Mouse (Mus musculus) hindbrain, embryonic 16.5 days (tissue): Measurements from ENCODE around the gene Usp42. TPM values are rescaled to one million over a fixed set of nuclear protein-coding genes. Genes with fewer than 3 reads are reported as not detected.

Source experiments
- ATAC-seq: fragments of 200-750 bp; cut with Nextera tagmentation; 2 replicates; pipeline ENCODE4 v1.8.0; 2017; ENCODE audit warnings: moderate TSS enrichment, moderate library complexity
- H3K27ac ChIP-seq: fragments of 300-500 bp; sonication (generic); 2 replicates; pipeline ENCODE4 v1.5.1; 2014; ENCODE audit warnings: low read depth, mild to moderate bottlenecking, control low read depth, low read length, moderate library complexity
- H3K27me3 ChIP-seq: fragments of 300-500 bp; sonication (generic); replicated peaks from 2 replicates; pipeline ENCODE4 v1.6.1; 2014; ENCODE audit warnings: low read length; ENCODE audit not compliant: control insufficient read depth, insufficient read depth
- H3K36me3 ChIP-seq: fragments of 300-500 bp; sonication (generic); 2 replicates; pipeline ENCODE4 v1.6.1; 2014; ENCODE audit warnings: mild to moderate bottlenecking, low read length, moderate library complexity, mixed read lengths; ENCODE audit not compliant: control insufficient read depth, insufficient read depth
- H3K4me1 ChIP-seq: fragments of 300-500 bp; sonication (generic); 2 replicates; pipeline ENCODE4 v1.6.1; 2014; ENCODE audit warnings: low read depth, low read length; ENCODE audit not compliant: control insufficient read depth, insufficient read depth
- H3K4me2 ChIP-seq: fragments of 300-500 bp; sonication (generic); 2 replicates; pipeline ENCODE4 v1.6.1; 2014; ENCODE audit warnings: mild to moderate bottlenecking, low read length, control low read depth, moderate library complexity
- H3K4me3 ChIP-seq: fragments of 300-500 bp; sonication (generic); 2 replicates; pipeline ENCODE4 v1.5.1; 2014; ENCODE audit warnings: mild to moderate bottlenecking, low read length, control low read depth, moderate library complexity
- H3K9ac ChIP-seq: fragments of 300-500 bp; sonication (generic); 2 replicates; pipeline ENCODE4 v1.6.1; 2014; ENCODE audit warnings: low read depth, mild to moderate bottlenecking, control low read depth, low read length, moderate library complexity
- H3K9me3 ChIP-seq: fragments of 300-500 bp; sonication (generic); 2 replicates; pipeline ENCODE4 v1.6.1; 2014; ENCODE audit warnings: mild to moderate bottlenecking, low read length, moderate library complexity; ENCODE audit not compliant: control insufficient read depth
- WGBS: fragments of 180-500 bp; shearing (Covaris S2); extraction: QIAGEN DNeasy Blood & Tissue Kit; methylation state at CpG from one replicate; pipeline ENCODE4 v1.1.7; 2014; 5-methylcytosine and 5-hydroxymethylcytosine counted together
- polyA plus RNA-seq: library from polyadenylated mRNA; unstranded; fragments of >200 nt; fragmentation: Nextera tagmentation; extraction: Ambion mirVana; gene quantifications from 2 replicates; pipeline ENCODE4 v1.2.1, GENCODE M21; 2015

Usp42 gene
- polyA plus RNA-seq, 1 experiment from 2014 or later, result 21.8 TPM

DNA sequence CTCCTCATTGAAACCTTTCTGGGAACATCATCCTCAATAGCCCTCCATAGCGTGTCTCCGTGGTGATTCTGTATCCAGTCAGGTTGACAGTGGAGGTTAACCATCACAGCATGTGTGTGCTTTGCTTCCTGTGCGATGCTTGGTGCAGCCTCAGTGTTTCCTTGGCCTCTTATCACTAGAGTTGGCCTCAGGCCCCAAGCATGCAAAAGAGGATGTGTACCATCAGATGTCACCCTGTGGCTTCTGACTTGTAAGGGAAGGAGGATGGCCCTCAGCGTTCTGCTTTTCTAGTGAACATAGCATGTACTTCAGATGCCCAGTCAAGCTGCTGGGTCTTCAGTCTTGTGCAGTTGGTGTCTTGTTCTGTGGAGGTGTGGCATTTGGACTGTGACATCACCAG lies 33.6 kb downstream of the Usp42 start:
- H3K9me3 ChIP-seq, result no peaks in the 10 kb centered on the region
- peaks cover 16% of the 10 kb centered on the region for H3K36me3 ChIP-seq
- H3K4me3 ChIP-seq, result no peak overlapping the region
- no peak overlapping the region for H3K4me2 ChIP-seq
- no peak overlapping the region for H3K9ac ChIP-seq
- 95% methylated on average over 4 of the region's 4 CpGs for WGBS
- H3K4me1 ChIP-seq, result no peaks in the 10 kb centered on the region
- H3K27me3 ChIP-seq, result no peaks in the 10 kb centered on the region
- ATAC-seq, result no peak
- no peak overlapping the region for H3K27ac ChIP-seq

DNA sequence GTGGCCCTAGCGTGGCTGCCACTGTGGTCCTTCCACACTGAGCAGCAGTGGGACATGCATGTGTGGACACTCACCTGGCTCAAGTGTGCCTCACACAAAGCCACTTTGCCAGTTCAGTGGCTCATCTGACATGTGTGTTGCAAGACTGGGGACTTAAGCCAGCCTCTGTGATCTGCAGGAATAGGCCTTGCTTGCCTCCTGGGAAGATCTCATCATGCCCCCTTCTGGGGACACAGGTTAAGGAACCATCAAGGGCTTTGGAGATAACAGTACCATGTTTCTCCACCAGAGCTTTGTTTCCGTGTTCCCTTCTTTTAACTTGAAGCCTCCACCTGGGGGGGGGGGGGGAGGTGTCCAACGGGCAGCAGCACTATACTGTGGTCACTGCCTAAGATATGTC lies 35.8 kb downstream of the Usp42 start:
- WGBS, result 61% methylated on average over 3 of the region's 3 CpGs

DNA sequence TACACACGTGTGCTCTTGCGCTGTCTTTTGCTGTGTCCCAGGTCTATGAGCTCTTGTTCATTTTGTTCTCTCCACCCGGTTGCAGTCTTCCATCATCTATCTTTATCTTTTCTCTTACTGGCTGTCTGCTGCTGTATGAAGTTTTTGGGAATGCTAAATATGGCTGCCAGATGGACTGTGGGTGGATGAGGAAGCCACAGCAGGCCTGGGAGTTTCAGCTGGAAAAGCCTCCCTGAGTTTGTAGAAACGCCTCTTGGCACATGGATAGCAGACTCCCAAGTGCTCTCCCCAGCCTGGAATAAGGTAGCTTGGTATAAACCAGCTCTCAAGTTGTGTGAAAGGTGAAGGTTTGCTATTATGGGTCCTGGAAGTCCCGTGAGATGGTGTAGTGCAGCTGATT lies 41.2 kb downstream of the Usp42 start:
- WGBS, result 96% methylated on average over 5 of the region's 5 CpGs
- H3K36me3 ChIP-seq, result peaks cover 8% of the 10 kb centered on the region

More for the DNA sequence above, 35.8 kb downstream of the Usp42 start:
- H3K4me3 ChIP-seq, result no peak overlapping the region
- H3K36me3 ChIP-seq, result peaks cover 7% of the 10 kb centered on the region; the same call in 1 of the 2 replicates
- H3K4me2 ChIP-seq, result no peak overlapping the region
- H3K9me3 ChIP-seq, result no peaks in the 10 kb centered on the region
- no peak overlapping the region for H3K27ac ChIP-seq
- no peak overlapping the region for H3K9ac ChIP-seq
- ATAC-seq, result no peak
- H3K27me3 ChIP-seq, result no peaks in the 10 kb centered on the region
- H3K4me1 ChIP-seq, result no peaks in the 10 kb centered on the region

DNA sequence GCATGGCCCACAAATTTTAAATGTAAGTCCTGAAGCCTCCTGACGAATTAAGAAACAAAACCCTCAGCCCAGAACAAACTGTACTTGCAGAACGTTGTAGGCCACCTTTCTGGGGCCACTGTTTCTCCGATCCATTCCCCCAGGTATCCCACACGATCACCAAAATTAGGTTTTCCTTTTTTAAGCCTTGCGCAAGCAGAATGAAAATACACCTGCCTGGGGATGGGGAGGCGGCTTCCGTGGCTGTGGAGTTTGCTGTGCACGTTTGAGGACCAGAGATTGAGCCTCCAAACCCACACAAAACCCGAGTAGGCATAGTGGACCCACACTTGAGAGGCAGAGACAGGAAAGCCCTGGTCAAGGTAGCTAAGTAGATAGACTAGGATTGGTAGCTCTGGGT lies 41.7 kb downstream of the Usp42 start:
- WGBS, result 93% methylated on average over 9 of the region's 9 CpGs

More for the DNA sequence above, 41.2 kb downstream of the Usp42 start:
- ATAC-seq, result no peak
- Histone ChIP-seq H3K4me3 (no peak overlapping the region), H3K4me1 (no peaks in the 10 kb centered on the region), H3K4me2 (no peak overlapping the region), H3K27ac (no peak overlapping the region), H3K9me3 (no peaks in the 10 kb centered on the region), H3K9ac (no peak overlapping the region), H3K27me3 (no peaks in the 10 kb centered on the region)

DNA sequence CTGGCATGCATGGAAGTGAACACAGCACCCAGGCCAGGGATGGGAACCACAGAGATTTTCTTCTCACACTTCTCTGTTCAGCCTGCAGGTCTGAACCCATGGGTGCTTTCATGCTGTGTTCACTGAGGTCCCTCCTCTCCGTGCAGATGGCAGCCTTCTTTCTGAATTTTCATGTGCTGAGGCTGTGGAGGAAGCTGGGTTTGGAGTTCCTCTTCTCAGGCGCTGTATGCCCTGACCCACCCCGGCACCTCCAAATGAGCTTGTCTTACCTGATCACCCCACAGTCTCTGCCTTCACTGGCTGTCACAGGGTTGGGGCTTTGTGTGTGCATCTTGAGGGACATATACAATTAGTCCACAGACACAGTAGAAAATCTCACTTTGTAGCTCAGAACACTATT lies 44.5 kb downstream of the Usp42 start:
- Histone ChIP-seq H3K27ac (no peak overlapping the region), H3K36me3 (peaks cover 3% of the 10 kb centered on the region)
- WGBS, result 85% methylated on average over 3 of the region's 3 CpGs

More for the DNA sequence above, 41.7 kb downstream of the Usp42 start:
- no peak overlapping the region for H3K9ac ChIP-seq
- peaks cover 8% of the 10 kb centered on the region for H3K36me3 ChIP-seq
- H3K4me2 ChIP-seq, result no peak overlapping the region
- H3K4me3 ChIP-seq, result no peak overlapping the region
- H3K27me3 ChIP-seq, result no peaks in the 10 kb centered on the region
- no peak for ATAC-seq
- no peak overlapping the region for H3K27ac ChIP-seq
- no peaks in the 10 kb centered on the region for H3K9me3 ChIP-seq
- H3K4me1 ChIP-seq, result no peaks in the 10 kb centered on the region

DNA sequence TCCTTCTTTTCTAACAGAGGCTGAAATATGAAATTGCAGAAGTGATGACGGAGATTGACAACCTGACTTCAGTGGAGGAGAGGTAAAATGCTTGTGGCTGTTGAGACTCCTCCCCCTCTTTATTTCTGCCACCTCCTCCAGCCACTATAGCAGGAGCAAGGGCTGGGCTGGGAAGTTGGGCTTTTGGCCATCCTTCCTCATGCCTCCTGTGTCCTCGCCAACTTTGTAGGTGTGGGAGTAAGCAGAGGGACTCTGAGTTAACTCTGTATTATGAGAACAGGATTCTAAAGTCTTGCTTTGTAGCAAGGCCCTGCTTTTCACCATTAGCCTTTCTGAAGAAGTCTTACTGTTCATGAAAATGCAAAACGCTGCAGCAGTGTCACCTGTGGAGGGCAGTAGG lies 45.6 kb downstream of the Usp42 start:
- H3K9ac ChIP-seq, result no peak overlapping the region
- ATAC-seq, result no peak
- H3K27me3 ChIP-seq, result no peaks in the 10 kb centered on the region
- no peak overlapping the region for H3K27ac ChIP-seq
- no peak overlapping the region for H3K4me3 ChIP-seq
- H3K9me3 ChIP-seq, result no peaks in the 10 kb centered on the region
- 96% methylated on average over 3 of the region's 3 CpGs for WGBS
- H3K4me1 ChIP-seq, result no peaks in the 10 kb centered on the region
- peaks cover 3% of the 10 kb centered on the region for H3K36me3 ChIP-seq
- no peak overlapping the region for H3K4me2 ChIP-seq

More for the DNA sequence above, 44.5 kb downstream of the Usp42 start:
- Histone ChIP-seq H3K9me3 (no peaks in the 10 kb centered on the region), H3K4me1 (no peaks in the 10 kb centered on the region), H3K9ac (no peak overlapping the region), H3K27me3 (no peaks in the 10 kb centered on the region), H3K4me3 (no peak overlapping the region), H3K4me2 (no peak overlapping the region)
- ATAC-seq, result no peak

DNA sequence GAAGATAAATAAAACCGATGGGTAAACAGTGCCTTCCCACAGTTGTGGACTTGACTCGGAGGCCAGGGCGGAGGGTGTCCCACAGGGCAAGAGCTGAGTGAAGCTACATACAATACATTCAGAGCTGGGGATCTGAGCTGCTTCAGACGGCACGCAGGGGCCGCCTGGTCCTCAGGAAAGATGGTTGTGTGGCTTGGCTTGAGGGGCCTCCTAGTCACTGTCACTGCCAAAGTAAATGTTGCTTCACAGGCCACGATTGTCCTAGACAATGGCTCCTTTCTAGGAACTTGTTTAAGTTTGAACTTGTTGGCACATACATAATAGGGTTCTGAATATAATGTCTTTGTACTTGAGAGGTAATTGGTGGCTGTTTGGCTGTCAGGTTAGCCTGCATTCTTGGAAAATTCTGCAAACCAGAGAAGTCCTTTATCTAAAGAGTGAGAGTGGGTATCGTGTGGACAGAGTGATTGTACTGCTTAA lies 47.1 kb downstream of the Usp42 start:
- 73% methylated on average over 8 of the region's 8 CpGs for WGBS
- Histone ChIP-seq H3K4me1 (no peaks in the 10 kb centered on the region), H3K27me3 (no peaks in the 10 kb centered on the region), H3K4me3 (no peak overlapping the region), H3K9me3 (no peaks in the 10 kb centered on the region), H3K27ac (no peak overlapping the region), H3K36me3 (peaks cover 3% of the 10 kb centered on the region), H3K9ac (no peak overlapping the region), H3K4me2 (no peak overlapping the region)
- ATAC-seq, result no peak

DNA sequence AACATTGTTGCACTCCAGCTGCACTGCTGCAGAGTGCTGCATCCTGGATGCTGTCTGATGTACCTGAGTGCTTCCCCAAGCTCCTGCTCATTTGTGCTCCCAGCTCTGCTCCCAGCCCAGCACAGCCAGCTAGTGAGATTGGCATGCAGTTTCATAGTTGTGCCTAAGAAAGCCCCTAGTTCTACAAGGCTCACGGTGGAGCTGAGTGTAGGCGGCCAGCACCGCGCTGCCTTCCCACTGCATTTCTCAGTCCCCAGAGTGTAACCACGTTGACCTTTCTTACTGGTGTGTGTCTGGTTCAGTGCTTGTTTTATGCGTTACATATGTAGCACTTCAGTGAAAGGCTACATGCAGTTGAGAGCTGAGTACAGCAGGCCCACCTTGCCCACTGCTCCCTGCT lies 48.4 kb downstream of the Usp42 start:
- H3K9me3 ChIP-seq, result no peaks in the 10 kb centered on the region
- no peak overlapping the region for H3K9ac ChIP-seq
- H3K4me1 ChIP-seq, result no peaks in the 10 kb centered on the region
- no peak overlapping the region for H3K4me3 ChIP-seq
- no peak for ATAC-seq
- H3K36me3 ChIP-seq, result peaks cover 3% of the 10 kb centered on the region
- H3K27me3 ChIP-seq, result no peaks in the 10 kb centered on the region
- H3K4me2 ChIP-seq, result no peak overlapping the region
- WGBS, result 72% methylated on average over 6 of the region's 6 CpGs
- H3K27ac ChIP-seq, result no peak overlapping the region

DNA sequence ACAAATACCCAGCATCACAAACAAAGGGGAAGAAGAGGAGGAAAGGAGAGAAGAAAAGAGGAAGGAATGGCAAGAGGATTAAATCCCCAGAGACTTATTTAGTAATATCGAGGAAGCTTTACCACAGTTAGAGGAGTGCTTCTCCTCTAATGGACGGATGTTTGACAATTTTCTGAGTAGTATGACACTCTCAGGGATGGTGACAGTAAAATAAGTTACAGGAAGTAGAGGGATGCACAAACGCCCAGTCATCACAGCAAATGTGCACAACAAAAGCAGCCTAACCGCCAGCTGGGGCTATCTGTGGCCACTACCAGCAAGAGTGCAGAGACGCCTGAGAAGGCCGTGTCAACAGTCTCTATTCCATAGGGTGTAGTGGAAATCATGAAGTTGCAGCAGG lies 52.4 kb downstream of the Usp42 start:
- no peak for ATAC-seq
- H3K9ac ChIP-seq, result no peak overlapping the region
- H3K27ac ChIP-seq, result no peak overlapping the region
- no peaks in the 10 kb centered on the region for H3K4me1 ChIP-seq
- H3K9me3 ChIP-seq, result no peaks in the 10 kb centered on the region
- H3K27me3 ChIP-seq, result no peaks in the 10 kb centered on the region
- WGBS, result 74% methylated on average over 6 of the region's 6 CpGs
- no peaks in the 10 kb centered on the region for H3K36me3 ChIP-seq
- no peak overlapping the region for H3K4me3 ChIP-seq
- H3K4me2 ChIP-seq, result no peak overlapping the region
